Mouse (Mus musculus) heart, embryonic 15.5 days (tissue): ENCODE measurements at regions not wholly inside any gene's neighbourhood (a gene's known extent, or its start where the extent isn't known, plus 50 kb on each side); places are given as distances from the start of the nearest gene placed in this dataset.
A peak's percentile ranks its signal among the peaks of the same experiment; 100 is the strongest.
"Not testable (repeated sequence)": the region's sequence is repeated elsewhere in the genome, so short reads cannot be mapped to it uniquely, and the experiment has no call there.

Experiments
- ATAC-seq: fragments of 200-750 bp; cut with Nextera tagmentation; replicated peaks from 2 replicates; pipeline ENCODE4 v1.8.0; 2017; ENCODE audit warnings: low read depth, moderate TSS enrichment; ENCODE audit not compliant: insufficient number of reproducible peaks, insufficient read depth, low FRiP score
- H3K27ac ChIP-seq: fragments of 300-500 bp; sonication (generic); 2 replicates; pipeline ENCODE4 v1.5.1; 2015; ENCODE audit warnings: mild to moderate bottlenecking, inconsistent platforms
- H3K27me3 ChIP-seq: fragments of 300-500 bp; sonication (generic); 2 replicates; pipeline ENCODE4 v1.6.1; 2015; ENCODE audit warnings: inconsistent platforms
- H3K36me3 ChIP-seq: fragments of 300-500 bp; sonication (generic); 2 replicates; pipeline ENCODE4 v1.6.1; 2015; ENCODE audit warnings: mild to moderate bottlenecking, inconsistent platforms
- H3K4me1 ChIP-seq: fragments of 300-500 bp; sonication (generic); replicated peaks from 2 replicates; pipeline ENCODE4 v1.6.1; 2015; ENCODE audit warnings: inconsistent platforms
- H3K4me2 ChIP-seq: fragments of 300-500 bp; sonication (generic); 2 replicates; pipeline ENCODE4 v1.6.1; 2015; ENCODE audit warnings: inconsistent platforms, mild to moderate bottlenecking, moderate library complexity
- H3K4me3 ChIP-seq: fragments of 300-500 bp; sonication (generic); 2 replicates; pipeline ENCODE4 v1.5.1; 2015; ENCODE audit warnings: mild to moderate bottlenecking, inconsistent platforms
- H3K9ac ChIP-seq: fragments of 300-500 bp; sonication (generic); 2 replicates; pipeline ENCODE4 v1.6.1; 2015; ENCODE audit warnings: mild to moderate bottlenecking, inconsistent platforms
- H3K9me3 ChIP-seq: fragments of 300-500 bp; sonication (generic); replicated peaks from 2 replicates; pipeline ENCODE4 v1.6.1; 2016; ENCODE audit warnings: inconsistent platforms
- whole genome bisulfite sequencing: fragments of 180-500 bp; shearing (Covaris S2); methylation state at CpG from one replicate; pipeline ENCODE4 v1.1.7; 2015; ENCODE audit warnings: mixed read lengths; 5-methylcytosine and 5-hydroxymethylcytosine counted together

DNA sequence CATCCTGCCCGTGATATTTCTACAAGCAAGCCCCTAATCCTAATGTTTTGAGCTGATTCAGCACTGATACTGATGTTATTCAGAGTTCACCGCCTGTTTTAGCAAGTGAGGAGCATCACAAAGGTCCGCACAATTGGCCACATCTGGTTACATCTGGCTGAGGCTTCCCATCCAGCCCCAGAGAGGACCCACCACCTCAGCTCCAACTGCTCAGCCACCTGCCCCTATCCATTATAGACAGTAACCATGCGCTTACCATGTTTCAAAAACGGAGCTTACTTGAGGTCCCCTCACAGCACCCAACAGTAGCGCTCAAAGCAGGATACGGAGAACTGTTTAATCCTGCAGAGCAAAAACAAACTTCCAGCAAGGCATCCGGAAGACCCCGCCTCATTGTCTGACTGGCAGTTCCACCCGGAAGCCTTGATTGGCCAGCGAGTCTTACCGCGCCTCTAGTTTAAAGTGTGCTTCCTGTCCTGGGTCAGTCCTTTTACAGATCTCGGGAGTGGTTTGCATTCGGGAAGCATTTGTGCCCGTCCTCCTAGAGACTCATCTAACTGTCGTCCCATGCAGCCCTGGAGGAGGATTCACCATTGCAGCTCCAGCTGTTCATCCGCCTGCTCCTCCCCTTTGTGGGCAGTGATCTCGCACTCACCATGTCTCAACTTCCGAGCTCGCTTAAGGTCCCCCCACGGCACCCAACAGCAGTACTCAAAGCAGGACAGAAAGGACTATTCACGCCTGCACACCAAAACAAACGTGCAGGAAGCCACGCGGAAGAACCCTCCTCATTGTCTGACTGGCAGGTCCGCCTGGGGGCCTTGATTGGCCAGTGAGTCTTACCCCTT, 69.9 kb upstream of the Zfp825 start:
- not testable (repeated sequence) for H3K9me3 ChIP-seq, H3K27me3 ChIP-seq, H3K36me3 ChIP-seq, H3K4me1 ChIP-seq
- peak overlapping the region; percentile 70 for H3K4me3 ChIP-seq
- H3K27ac ChIP-seq: peak overlapping the region; percentile 92
- ATAC-seq: peak; percentile 95
- peak overlapping the region; percentile 69 for H3K4me2 ChIP-seq
- WGBS: 1% methylated on average over 27 of the region's 27 CpGs
- peak overlapping the region; percentile 64 for H3K9ac ChIP-seq

DNA sequence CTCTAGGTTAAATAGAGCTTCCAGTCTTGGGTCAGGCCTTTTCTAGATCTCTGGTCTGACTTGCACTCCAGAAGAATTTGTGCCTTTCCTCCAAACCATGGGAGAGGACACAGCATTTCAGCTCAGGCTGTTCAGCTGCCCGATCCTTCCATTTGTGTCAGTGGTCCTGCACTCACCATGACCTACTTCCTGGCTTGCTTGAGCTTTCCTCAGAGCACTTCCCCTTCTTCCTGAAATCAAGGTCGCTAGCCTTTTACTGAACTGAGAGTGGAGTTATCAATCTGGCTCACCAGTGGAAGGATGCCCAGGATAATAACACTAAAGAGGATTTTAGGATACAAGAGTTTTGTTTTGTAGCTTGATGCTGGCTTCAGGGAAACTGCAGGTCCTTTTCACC, 70.5 kb upstream of the Zfp825 start:
- Histone ChIP-seq H3K4me2 (peak overlapping the region; percentile 69), H3K27ac (peak overlapping the region; percentile 92), H3K4me3 (peak overlapping the region; percentile 70), H3K9ac (peak overlapping the region; percentile 64)
- not testable (repeated sequence) for H3K36me3 ChIP-seq, H3K4me1 ChIP-seq, ATAC-seq, H3K9me3 ChIP-seq, H3K27me3 ChIP-seq
- WGBS: 15% methylated on average over 2 of the region's 2 CpGs

DNA sequence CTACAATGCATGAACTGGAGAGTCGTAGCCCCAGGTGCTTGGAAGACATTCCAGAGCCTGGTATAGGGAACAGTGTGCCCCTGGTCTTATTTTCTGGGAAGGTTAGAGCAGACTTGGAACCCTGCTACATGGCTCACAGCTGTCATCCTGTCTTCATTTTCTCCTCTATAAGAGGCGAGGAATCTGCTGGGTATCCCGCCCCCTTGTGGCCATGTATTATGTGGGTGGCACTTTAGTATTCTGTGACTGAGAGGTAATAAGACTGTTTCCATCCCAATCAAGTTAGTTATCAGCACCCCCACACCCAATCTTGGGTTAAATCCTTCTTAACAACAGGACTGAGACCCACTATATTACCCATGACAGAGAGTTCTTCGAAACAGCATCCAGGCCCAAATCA, 69.4 kb upstream of the Erap1 start:
- WGBS: 54% methylated on average over 4 of the region's 4 CpGs
- not testable (repeated sequence) for H3K4me1 ChIP-seq

More for the DNA sequence above, 69.4 kb upstream of the Erap1 start:
- H3K4me3 ChIP-seq, H3K9ac ChIP-seq, H3K27ac ChIP-seq, H3K4me2 ChIP-seq, H3K36me3 ChIP-seq, H3K9me3 ChIP-seq, H3K27me3 ChIP-seq, ATAC-seq: not testable (repeated sequence)
